Mouse (Mus musculus): ENCODE measurements around the gene Ntn1.

Gene Ntn1

DNA sequence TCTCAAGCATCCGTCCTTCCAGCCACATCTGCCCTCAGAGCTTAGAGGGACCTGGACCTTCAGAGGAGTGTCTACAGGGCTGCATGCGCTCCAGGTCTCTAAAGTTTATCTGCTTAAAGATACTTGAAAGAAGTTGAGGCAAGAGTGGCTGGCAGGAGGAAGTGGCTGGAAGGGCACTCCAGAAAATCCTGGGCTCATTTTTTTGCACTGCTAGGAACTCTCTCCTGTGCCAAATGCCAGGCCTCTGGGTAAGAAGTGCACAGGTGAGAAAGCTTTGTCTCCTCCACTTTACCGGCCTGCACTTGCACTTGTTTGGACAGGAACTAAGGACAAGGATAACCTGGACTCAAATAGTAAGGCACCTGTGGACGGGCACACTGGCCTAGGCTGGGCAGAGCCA lies 232.2 kb downstream of the Ntn1 start:
- DNase-seq: no peak

DNA sequence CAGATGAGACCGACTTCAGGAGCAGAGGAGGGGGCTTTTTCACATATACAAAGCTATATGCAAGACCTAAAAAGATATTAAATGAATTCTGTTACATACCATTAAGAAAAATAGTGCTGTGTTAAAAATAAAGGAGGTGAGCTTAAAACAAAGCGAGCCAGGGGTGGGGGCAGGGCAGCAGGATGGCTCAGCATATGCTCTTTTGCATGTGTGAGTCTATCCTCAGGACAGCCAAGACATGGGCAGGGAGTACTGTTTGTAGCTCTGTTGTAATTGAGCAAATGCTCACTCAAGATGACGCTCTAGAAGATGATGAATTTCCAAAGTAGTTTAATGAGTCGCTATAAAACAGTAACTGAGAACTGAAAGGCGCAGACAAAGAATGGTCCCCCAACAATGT lies 236.2 kb downstream of the Ntn1 start:
- no peak for DNase-seq

DNA sequence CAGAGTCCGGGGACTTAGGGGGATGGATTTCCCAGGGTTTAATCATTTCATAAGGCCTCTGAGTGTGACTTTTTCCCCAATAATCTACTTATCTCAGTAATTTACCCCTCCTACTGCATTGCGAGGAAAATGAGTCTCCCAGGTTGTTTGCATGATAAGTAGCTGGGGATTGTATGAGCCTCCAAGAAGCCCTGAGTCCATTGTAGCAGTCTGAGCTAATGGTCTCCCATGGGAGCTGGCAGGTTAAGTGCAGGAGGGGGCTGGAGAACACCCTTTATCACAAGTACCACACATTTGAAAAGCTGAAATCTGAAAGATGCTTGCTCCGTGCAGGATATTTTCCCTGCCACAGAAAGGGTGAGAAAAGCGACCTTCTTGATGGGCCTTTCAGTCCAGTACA lies 240.8 kb downstream of the Ntn1 start:
- DNase-seq: no peak
